Mouse (Mus musculus): ENCODE results near the gene Myh6. TPM values are rescaled to one million over a fixed set of nuclear protein-coding genes. Genes with fewer than 3 reads are reported as not detected.

Myh6 gene
- polyA plus RNA-seq (2011; ENCODE audit: insufficient read length, low read depth, missing spikeins), result 1.0 TPM in 1 of 2 replicates, not detected in the other

DNA sequence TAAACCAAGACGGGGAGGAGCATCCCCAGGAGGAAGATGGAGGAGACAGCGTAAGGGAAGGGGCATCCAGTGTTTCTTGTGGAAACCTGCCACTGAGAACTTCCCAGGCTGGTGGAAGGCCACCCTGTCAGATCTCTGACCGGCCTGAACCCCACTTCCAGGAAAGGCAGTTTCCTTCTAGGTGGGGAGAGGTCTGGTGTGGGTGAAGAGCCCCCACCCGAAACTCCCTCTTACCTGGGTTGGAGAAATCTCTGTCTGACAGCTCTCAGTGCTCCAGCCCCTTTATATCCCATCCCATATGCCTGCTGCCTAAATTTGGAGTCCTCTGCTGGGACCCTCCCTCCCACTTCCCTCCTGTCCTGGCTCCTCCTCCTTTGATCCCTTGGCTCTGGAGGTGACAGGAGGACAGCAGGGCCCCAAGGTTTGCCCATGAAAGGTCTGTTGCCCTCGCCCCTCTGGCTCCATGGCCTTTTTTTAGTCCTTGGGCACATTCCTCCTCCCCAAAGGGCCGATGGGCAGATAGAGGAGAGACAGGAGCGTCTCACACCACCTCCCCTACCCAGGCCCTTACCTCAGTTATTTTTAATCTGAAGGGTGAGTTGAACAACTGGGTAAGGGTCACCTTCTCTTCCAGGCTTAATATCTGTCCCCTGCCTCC, at the start of gene Myh6:
Gene Myh6, minus strand, starts transcription at position 608 of the 658 bp plus-strand sequence.
- H3K4me3 ChIP-seq (ENCODE audit: insufficient read depth, low read length), result no peak within 1 kb of the TSS
- no peaks in the 10 kb centered on the region for H3K4me1 ChIP-seq (ENCODE audit: control insufficient read depth, insufficient read depth, low read length)
- TF ChIP-seq CTCF (IDR thresholded peaks at IDR 0.05; ENCODE audit: borderline replicate concordance, insufficient read depth, low read length) (no peak), POLR2A (IDR thresholded peaks at IDR 0.05; ENCODE audit: low read depth, low read length) (no peak)
- H3K27ac ChIP-seq (ENCODE audit: insufficient read depth, low read length), result no peak within 1 kb of the TSS

DNA sequence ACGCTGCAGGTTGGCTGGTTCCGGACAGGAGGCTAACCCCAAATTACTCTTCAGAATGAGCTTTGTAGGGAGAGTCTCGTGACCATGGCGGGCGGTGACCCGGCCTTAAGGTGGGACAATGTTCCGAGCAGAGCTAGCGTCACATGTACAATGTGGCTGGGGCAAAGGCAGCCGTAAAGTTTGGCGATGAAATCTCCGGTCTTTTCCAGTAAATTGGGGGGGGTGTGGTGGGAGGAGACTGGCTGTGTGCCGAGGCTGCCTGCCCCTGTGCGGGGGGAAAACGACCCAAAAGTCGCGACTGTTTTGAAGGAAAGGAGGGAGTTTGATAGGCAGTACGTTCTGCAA, 49.0 kb upstream of the Myh6 start:
- H3K4me3 ChIP-seq (ENCODE audit: insufficient read depth, low read length), result peak overlapping the region; percentile 97
- TF ChIP-seq CTCF (IDR thresholded peaks at IDR 0.05; ENCODE audit: borderline replicate concordance, insufficient read depth, low read length), result no peak
- no peak for TF ChIP-seq POLR2A (IDR thresholded peaks at IDR 0.05; ENCODE audit: low read depth, low read length)
- no peaks in the 10 kb centered on the region for H3K4me1 ChIP-seq (ENCODE audit: control insufficient read depth, insufficient read depth, low read length)
- peak overlapping the region; percentile 71 for H3K27ac ChIP-seq (ENCODE audit: insufficient read depth, low read length)

DNA sequence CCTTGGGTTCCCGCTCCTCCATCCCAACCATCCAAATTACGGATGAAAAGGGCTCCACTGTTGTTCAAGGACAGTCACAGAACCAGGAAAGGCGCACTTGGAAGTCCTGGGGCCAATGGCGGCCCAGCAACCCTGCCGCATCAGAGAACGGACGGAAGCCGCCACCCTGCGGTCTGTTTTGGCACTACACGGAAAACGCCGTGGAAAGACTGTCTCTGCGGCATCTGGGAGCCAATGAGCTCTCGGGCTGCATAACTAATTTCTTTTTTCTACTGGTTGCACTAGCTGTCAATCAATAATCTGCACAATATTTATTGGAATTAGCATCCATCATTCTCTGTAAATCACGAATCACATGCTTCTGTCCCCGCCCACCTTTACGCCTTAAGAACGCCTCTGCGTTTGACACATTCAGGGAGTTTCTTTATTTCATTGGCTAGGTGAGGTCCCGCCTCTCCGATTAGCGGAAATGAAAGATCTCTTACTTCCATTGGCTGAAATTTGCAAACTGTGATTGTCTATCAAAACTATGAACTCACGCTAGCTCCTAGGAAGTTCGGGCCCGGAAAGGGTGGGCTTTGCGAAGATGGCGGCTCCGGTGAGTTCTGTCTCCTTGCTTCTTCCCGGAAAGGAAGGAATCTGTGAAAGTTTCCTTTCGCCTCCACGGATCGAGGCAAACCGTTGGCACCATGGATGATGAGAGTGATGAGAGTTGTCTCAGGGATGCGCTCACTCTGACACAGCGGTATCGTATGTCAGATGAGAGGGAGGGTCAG, 48.5 kb upstream of the Myh6 start, which contains the start of gene Ngdn:
Gene Ngdn, plus strand, starts transcription at position 464 of the 776 bp plus-strand sequence.
- peak within 1 kb of the TSS; percentile 80 for H3K27ac ChIP-seq (ENCODE audit: insufficient read depth, low read length)
- H3K4me3 ChIP-seq (ENCODE audit: insufficient read depth, low read length), result peak within 1 kb of the TSS; percentile 97
- H3K4me1 ChIP-seq (ENCODE audit: control insufficient read depth, insufficient read depth, low read length), result no peaks in the 10 kb centered on the region
- peak; percentile 60 for TF ChIP-seq CTCF (IDR thresholded peaks at IDR 0.05; ENCODE audit: borderline replicate concordance, insufficient read depth, low read length)
- peak; percentile 93 for TF ChIP-seq POLR2A (IDR thresholded peaks at IDR 0.05; ENCODE audit: low read depth, low read length)

DNA sequence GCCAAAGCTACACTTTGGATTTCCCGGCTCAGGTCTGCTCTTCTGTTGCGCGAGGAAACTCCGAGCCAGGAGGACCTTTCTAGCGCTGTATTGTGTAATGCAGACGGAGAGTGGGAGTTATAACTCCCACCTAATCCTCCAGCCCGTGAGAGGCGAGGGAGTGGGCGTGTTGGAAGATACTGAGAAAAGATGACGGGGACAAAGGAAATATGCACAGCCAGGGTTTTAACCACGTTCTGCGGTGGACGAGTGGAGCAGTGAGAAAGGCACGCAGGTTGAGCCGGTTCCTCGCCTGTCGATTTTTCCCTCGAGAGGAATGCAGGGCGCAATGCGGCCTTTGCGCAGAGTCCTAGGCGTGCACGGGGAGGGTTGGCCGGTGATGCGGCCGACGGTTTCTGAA, 47.9 kb upstream of the Myh6 start:
- Histone ChIP-seq H3K4me1 (ENCODE audit: control insufficient read depth, insufficient read depth, low read length) (no peaks in the 10 kb centered on the region), H3K4me3 (ENCODE audit: insufficient read depth, low read length) (peak overlapping the region; percentile 46), H3K27ac (ENCODE audit: insufficient read depth, low read length) (peak overlapping the region; percentile 80)
- TF ChIP-seq CTCF (IDR thresholded peaks at IDR 0.05; ENCODE audit: borderline replicate concordance, insufficient read depth, low read length) (no peak), POLR2A (IDR thresholded peaks at IDR 0.05; ENCODE audit: low read depth, low read length) (no peak)

DNA sequence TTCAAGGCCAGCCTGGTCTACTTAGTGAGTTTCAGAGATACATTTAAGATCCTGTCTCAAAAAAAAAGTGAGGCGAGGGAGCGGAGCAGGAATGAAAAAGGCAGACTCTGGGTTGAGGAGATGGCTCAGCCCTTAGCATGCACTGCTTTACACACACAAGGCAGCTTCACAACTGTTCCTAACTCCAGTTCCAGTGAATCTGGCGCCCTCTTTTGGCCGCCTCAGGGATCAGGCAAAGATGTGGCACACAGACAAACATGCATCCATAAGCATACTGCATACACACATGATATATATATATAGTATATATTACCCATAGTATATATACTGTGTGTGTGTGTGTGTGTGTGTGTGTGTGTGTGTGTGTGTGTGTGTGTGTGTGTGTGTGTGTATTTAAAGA, 44.4 kb upstream of the Myh6 start:
- Histone ChIP-seq H3K4me1 (ENCODE audit: control insufficient read depth, insufficient read depth, low read length) (no peaks in the 10 kb centered on the region), H3K27ac (ENCODE audit: insufficient read depth, low read length) (no peak overlapping the region), H3K4me3 (ENCODE audit: insufficient read depth, low read length) (no peak overlapping the region)
- TF ChIP-seq CTCF (IDR thresholded peaks at IDR 0.05; ENCODE audit: borderline replicate concordance, insufficient read depth, low read length) (peak; percentile 15; the same call in 1 of the 2 replicates), POLR2A (IDR thresholded peaks at IDR 0.05; ENCODE audit: low read depth, low read length) (no peak)

DNA sequence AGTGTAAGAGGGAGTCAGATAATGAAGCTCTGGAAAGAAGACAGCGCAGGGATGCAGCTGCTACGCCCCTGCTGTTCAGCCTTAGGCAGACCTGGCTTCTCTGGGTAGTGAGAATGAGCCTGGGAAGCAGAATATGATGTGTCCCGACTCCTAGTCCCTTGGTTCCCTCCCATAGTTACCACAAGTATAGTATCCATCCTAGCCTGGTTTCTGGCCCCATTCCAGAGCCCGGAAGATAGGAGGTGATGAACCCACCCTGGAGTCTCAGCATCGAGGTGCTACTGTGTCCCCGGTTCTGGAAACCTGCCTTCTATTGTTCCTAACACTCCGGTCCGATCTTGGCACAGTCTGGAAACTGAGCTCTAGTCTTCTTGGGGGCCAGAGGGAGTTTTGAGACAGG, 41.7 kb upstream of the Myh6 start:
- Histone ChIP-seq H3K4me1 (ENCODE audit: control insufficient read depth, insufficient read depth, low read length) (no peaks in the 10 kb centered on the region), H3K27ac (ENCODE audit: insufficient read depth, low read length) (no peak overlapping the region), H3K4me3 (ENCODE audit: insufficient read depth, low read length) (no peak overlapping the region)
- TF ChIP-seq POLR2A (IDR thresholded peaks at IDR 0.05; ENCODE audit: low read depth, low read length) (no peak), CTCF (IDR thresholded peaks at IDR 0.05; ENCODE audit: borderline replicate concordance, insufficient read depth, low read length) (no peak)

DNA sequence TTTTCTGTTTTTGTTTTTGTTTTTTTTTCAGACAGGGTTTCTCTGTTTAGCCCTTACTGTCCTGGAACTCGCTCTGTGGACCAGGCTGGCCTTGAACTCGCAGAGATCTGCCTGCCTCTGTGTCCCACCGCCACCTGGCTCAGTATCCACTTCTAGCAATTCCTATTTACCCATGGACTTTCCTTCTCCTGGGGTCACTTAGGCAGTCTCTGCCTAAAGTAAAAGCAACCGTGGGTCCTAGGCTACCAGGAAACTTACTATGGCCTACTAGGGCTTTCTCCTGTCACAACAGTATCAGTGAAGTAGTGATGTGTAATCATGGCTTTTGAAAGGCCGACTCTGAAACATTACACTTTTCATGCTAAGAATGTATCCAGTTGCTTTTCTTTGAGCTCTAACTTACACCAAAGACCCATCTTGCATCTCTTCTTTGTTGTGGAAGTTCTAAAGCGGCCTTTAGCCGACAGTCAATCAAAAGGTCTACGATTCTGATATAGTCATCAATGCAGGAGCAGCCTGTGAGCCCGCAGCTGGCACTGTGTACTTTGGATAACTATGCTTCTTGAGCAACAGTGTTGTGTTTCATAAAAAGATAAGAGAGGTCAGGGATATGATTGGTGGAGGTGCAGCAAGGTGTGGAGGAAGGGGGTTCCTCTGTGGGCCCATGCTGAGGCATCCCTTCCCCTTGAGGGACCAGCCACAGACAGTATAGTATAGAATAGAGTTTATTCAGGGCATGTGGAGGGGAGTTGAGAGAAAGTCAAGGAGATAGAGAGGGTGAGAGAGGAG, 40.6 kb upstream of the Myh6 start:
- TF ChIP-seq POLR2A (IDR thresholded peaks at IDR 0.05; ENCODE audit: low read depth, low read length) (no peak), CTCF (IDR thresholded peaks at IDR 0.05; ENCODE audit: borderline replicate concordance, insufficient read depth, low read length) (no peak)
- H3K27ac ChIP-seq (ENCODE audit: insufficient read depth, low read length), result no peak overlapping the region
- H3K4me3 ChIP-seq (ENCODE audit: insufficient read depth, low read length), result no peak overlapping the region
- no peaks in the 10 kb centered on the region for H3K4me1 ChIP-seq (ENCODE audit: control insufficient read depth, insufficient read depth, low read length)

DNA sequence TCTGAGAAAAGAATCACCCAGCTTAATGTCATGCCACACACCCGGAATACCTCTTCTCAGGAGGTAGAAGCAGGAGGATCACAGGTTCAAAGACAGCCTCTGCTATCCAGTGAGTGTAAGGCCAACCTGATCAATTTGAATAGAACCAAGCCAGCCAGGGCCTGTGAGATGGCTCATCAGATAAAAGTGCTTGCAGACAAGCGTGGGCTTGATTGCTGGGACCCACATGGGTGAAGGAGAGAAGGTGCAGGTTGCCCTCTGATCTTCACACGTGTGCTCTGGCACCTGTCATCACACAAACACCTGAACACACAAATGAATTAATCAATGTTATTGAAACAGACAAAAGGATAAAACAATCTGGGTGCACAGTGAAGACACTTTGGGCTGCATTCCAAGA, 39.8 kb upstream of the Myh6 start:
- TF ChIP-seq POLR2A (IDR thresholded peaks at IDR 0.05; ENCODE audit: low read depth, low read length), result no peak
- H3K4me1 ChIP-seq (ENCODE audit: control insufficient read depth, insufficient read depth, low read length), result no peaks in the 10 kb centered on the region
- no peak overlapping the region for H3K27ac ChIP-seq (ENCODE audit: insufficient read depth, low read length)
- H3K4me3 ChIP-seq (ENCODE audit: insufficient read depth, low read length), result no peak overlapping the region

DNA sequence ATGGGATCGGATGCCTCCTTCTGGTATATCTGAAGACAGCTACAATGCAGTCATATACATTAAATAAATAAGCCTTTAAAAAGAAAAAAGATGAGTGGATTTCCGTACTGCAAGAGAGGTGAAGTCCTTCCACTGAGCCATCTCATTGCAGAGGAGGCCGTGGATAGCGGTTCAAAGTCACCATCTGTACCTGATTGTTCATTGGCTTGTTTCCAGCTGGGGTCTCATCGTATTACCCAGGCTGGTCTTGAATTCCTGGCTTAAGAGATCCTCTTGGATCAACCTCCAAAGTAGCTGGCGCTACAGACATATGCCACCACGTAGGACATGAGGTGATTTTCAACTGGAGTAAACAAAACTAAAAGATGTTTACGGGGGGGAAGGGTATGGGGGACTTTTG, 39.2 kb upstream of the Myh6 start:
- Histone ChIP-seq H3K4me1 (ENCODE audit: control insufficient read depth, insufficient read depth, low read length) (no peaks in the 10 kb centered on the region), H3K4me3 (ENCODE audit: insufficient read depth, low read length) (no peak overlapping the region), H3K27ac (ENCODE audit: insufficient read depth, low read length) (no peak overlapping the region)
- TF ChIP-seq CTCF (IDR thresholded peaks at IDR 0.05; ENCODE audit: borderline replicate concordance, insufficient read depth, low read length) (no peak), POLR2A (IDR thresholded peaks at IDR 0.05; ENCODE audit: low read depth, low read length) (no peak)

Data from embryonic fibroblast, embryonic 13.5 days (primary cell).